Mouse (Mus musculus) ES-E14 (cell line): ENCODE measurements at regions not wholly inside any gene's neighbourhood (a gene's known extent, or its start where the extent isn't known, plus 50 kb on each side); places are given as distances from the start of the nearest gene placed in this dataset.

Experiments used
- CHD2 ChIP-seq: IDR thresholded peaks from 2 replicates; pipeline ENCODE4 v1.6.1; 2014; ENCODE audit warnings: mild to moderate bottlenecking, low read depth, low read length, inconsistent platforms
- MAFK ChIP-seq: IDR thresholded peaks from 2 replicates; pipeline ENCODE4 v1.6.1; 2014; ENCODE audit warnings: mild to moderate bottlenecking, low read depth, low read length, inconsistent platforms; ENCODE audit not compliant: insufficient read depth
- ZC3H11A ChIP-seq: IDR thresholded peaks from 2 replicates; pipeline ENCODE4 v1.6.1; 2012; ENCODE audit warnings: low read depth, mild to moderate bottlenecking, inconsistent platforms, low read length, borderline replicate concordance

DNA sequence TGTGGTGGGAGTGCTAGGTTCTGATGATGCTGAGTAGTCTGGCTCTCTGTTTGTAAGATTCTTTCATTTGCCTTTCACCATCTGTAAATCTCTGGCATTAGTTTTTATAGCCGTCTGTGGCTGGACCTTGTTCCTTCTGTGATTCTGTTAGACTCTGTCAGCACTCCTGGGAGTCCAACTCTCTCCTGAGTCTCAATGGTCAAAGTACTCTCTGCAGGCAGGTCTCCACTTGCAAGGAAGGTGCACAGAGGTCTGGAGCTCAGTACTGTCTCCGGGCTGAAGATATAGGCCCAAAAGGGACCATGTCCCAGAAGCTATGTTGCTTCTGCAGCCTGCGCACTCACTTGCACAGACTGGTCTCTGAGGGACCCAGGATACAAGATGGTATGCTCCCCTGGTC lies 356.3 kb upstream of the Ercc4 start:
- TF ChIP-seq ZC3H11A, result no peak
- no peak for TF ChIP-seq CHD2
- TF ChIP-seq MAFK, result no peak
